Mouse (Mus musculus): ENCODE measurements around the gene Gm20425. TPM values are rescaled to one million over a fixed set of nuclear protein-coding genes. Genes with fewer than 3 reads are reported as not detected.
"Not testable (repeated sequence)": the region's sequence is repeated elsewhere in the genome, so short reads cannot be mapped to it uniquely, and the experiment has no call there.

Gene Gm20425
- total RNA-seq, 2 experiments from 2014 or later, result 10.8 to 11.3 TPM

DNA sequence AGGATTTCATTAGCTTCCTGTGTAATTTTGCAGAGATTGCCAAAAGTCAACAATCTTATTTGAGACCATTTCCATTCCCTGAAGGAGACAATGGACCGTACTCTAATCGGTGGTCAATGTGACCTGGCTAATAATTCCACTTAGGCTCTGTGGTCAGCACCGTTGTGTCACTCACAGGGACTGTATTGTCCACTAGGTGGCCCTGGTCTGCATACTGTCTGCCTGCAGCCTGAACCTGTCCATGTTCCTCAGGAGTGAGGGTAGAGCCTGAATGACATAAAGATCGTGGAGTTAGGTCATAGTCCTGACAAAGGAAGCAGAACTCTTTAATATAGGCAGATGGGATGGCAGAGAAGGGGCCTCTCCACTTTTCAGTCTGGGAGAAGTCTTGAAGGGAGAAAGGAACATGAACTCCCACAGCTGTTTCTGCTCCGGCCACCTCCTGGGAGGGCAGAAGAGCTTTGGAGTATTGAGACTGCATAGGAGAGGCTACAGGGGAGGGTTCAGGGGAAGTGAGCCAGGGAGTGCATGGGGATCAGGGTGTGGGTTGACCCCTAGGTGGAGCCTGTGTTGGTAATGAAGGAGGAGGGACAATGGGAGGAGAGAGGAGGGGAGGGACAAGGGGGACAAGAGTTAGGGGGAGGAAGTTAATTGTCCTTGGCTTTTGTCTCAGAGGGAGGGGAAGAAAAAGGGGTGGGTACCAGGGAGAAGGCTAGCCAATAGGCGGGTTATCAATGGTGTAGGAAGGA lies 55.2 kb downstream of the Gm20425 start:
- TF ChIP-seq CTCF (conservative IDR thresholded peaks at IDR 0.05), result peak; percentile 74
- H3K4me3 ChIP-seq, result no peak overlapping the region
- DNase-seq (ENCODE audit: low spot score in 2 of 2), result no peak
- H3K27ac ChIP-seq, result no peak overlapping the region

GRCm38 (mm10) chr9:103168771-103169170 lies 61.3 kb downstream of the Gm20425 start:
- H3K4me3 ChIP-seq, result no peak overlapping the region
- TF ChIP-seq CTCF (conservative IDR thresholded peaks at IDR 0.05), result no peak
- no peak for DNase-seq (ENCODE audit: low spot score in 2 of 2)
- no peak overlapping the region for H3K27ac ChIP-seq

GRCm38 (mm10) chr9:103168046-103168445 lies 62.1 kb downstream of the Gm20425 start:
- TF ChIP-seq CTCF (conservative IDR thresholded peaks at IDR 0.05), result peak; percentile 15; the same call in 1 of the 2 replicates
- no peak for DNase-seq (ENCODE audit: low spot score in 2 of 2)
- H3K27ac ChIP-seq, result peak overlapping the region; percentile 39; the same call in 1 of the 2 replicates
- H3K4me3 ChIP-seq, result no peak overlapping the region

DNA sequence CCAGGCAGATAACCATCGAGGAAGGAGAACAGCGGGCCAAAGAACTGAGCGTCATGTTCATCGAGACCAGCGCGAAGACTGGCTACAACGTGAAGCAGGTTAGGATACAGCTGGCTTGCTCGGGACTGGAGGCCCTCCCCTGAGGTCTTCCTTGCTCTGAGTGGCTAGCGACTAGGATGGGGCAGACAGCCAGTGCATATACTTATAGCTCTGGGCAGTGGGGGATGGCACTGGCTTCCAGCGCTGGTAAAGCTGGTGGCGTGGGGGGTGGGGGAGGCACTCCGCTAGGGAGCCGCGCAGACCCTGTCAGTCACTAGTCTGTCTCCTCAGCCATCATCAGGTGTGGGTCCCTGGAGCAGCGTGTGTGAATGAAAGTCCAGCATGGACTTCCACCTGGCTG lies 66.3 kb downstream of the Gm20425 start:
- no peak overlapping the region for H3K27ac ChIP-seq
- TF ChIP-seq CTCF (conservative IDR thresholded peaks at IDR 0.05), result no peak
- DNase-seq (ENCODE audit: low spot score in 2 of 2), result no peak
- H3K4me3 ChIP-seq, result no peak overlapping the region

- not testable (repeated sequence) for DNase-seq (ENCODE audit: low spot score in 2 of 2); H3K4me3 ChIP-seq; H3K27ac ChIP-seq
Measured at GRCm38 (mm10) chr9:103155158-103155557, 74.9 kb downstream of the Gm20425 start.

DNA sequence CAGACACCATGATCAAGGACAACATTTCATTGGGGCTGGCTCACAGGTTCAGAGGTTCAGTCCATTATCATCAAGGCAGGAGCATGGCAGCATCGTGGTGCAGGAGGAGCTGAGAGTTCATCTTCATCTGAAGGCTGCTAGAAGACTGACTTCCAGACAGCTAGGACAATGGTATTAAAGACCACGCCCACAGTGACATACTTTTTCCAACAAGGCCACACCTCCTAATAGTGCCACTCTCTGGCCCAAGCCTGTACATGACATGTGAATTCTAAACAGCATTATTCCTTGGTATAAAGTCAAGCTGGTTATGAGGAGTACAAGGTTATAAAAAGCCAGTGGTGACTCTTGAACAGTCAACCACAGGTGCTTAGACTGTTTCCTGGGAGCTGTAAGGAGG lies 75.5 kb downstream of the Gm20425 start:
- Histone ChIP-seq H3K27ac (no peak overlapping the region), H3K4me3 (no peak overlapping the region)
- DNase-seq (ENCODE audit: low spot score in 2 of 2), result no peak
- no peak for TF ChIP-seq CTCF (conservative IDR thresholded peaks at IDR 0.05)

- Histone ChIP-seq H3K4me3 (no peak overlapping the region), H3K27ac (0 out of 2 replicates have a peak overlapping the region, but pooled peaks have one; percentile 36)
- no peak for TF ChIP-seq CTCF (conservative IDR thresholded peaks at IDR 0.05)
- DNase-seq (ENCODE audit: low spot score in 2 of 2), result no peak
Measured at GRCm38 (mm10) chr9:103153286-103153685, 76.8 kb downstream of the Gm20425 start.

GRCm38 (mm10) chr9:103149074-103149799 lies 80.9 kb downstream of the Gm20425 start:
- Histone ChIP-seq H3K27ac (no peak overlapping the region), H3K4me3 (no peak overlapping the region)
- DNase-seq (ENCODE audit: low spot score in 2 of 2), result no peak
- no peak for TF ChIP-seq CTCF (conservative IDR thresholded peaks at IDR 0.05)

DNA sequence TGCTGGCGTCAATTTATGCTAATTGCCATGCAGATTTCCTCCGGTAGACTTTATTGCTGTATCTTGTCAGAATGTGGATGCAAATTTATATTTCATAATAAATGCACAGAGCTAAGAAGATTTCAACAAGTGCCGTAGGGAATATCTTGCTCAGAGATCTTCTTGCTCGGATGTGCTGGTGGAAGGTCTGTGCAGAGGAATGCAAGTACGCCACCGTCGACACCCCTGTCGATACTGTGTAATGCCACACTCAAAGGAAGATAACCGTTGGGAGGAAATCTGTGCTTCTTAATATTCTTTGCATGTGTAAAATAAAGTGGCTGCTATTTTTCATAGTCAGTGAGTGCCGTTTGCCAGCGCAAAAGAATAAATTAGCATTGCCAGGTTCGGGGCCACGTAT lies 83.0 kb downstream of the Gm20425 start:
- DNase-seq (ENCODE audit: low spot score in 2 of 2), result no peak
- TF ChIP-seq CTCF (conservative IDR thresholded peaks at IDR 0.05), result no peak
- no peak overlapping the region for H3K4me3 ChIP-seq
- peak overlapping the region; percentile 59; the same call in 1 of the 2 replicates for H3K27ac ChIP-seq

DNA sequence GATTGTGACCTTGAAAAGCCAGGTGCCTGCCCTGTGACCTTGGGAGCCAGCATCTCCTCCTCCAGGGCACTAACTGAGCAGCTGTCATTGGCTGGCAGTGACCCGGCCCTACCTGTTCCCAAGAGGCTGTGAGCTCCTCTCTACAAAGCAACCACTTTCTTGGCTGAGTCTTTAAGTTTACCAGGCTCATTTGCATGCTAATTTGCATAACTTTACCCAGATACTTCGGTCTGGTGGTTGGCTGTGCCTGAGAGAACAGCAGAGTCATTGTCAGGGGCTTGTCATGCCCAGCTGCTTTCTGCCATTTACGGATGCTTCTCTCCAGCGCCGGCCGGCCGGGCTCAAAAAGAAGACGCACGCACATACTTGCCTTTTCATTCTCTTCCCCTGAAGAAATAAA lies 83.4 kb downstream of the Gm20425 start:
- TF ChIP-seq CTCF (conservative IDR thresholded peaks at IDR 0.05), result no peak
- Histone ChIP-seq H3K4me3 (no peak overlapping the region), H3K27ac (peak overlapping the region; percentile 59)
- DNase-seq (ENCODE audit: low spot score in 2 of 2), result peak; percentile 32 to 63

DNA sequence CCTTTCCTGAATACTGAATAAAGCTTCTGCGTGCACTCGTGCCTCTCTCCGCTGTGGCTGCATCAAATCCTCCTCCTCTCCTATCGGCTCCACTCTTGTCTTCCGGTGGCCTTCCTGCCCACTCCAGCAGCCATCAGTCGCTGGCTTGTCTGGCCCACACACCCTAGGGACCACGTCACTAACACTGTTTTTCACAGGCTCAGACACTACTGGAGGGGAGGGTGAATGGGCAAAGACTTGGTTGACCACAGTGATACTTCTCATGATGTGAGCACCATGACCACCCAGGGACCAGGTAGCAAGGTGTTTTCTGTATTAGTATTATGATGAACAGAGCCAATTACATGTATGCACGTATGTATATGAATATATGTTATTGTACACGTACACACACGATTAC lies 83.8 kb downstream of the Gm20425 start:
- Histone ChIP-seq H3K4me3 (no peak overlapping the region), H3K27ac (peak overlapping the region; percentile 59)
- no peak for TF ChIP-seq CTCF (conservative IDR thresholded peaks at IDR 0.05)
- no peak for DNase-seq (ENCODE audit: low spot score in 2 of 2)

DNA sequence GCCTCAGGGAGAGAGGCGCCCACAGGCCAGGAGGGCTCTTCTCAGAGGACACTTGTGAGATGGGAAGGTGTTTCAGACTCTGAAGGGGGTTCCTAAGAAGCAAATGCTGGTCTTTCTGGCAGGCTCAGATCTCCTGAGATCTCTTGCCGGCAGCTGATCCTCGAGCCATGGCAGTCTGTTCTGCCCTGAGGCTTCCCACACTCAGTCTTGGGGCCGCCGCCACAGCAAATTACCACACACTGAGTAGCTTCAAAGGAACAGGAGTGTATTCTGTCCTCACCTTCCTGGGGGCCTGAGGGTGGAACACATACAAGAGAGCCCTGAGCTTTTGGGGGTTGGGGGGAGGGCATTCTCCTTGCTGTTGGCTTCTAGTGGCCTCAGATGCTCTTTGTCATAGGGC lies 84.8 kb downstream of the Gm20425 start:
- Histone ChIP-seq H3K4me3 (no peak overlapping the region), H3K27ac (no peak overlapping the region)
- TF ChIP-seq CTCF (conservative IDR thresholded peaks at IDR 0.05), result no peak
- no peak for DNase-seq (ENCODE audit: low spot score in 2 of 2)

DNA sequence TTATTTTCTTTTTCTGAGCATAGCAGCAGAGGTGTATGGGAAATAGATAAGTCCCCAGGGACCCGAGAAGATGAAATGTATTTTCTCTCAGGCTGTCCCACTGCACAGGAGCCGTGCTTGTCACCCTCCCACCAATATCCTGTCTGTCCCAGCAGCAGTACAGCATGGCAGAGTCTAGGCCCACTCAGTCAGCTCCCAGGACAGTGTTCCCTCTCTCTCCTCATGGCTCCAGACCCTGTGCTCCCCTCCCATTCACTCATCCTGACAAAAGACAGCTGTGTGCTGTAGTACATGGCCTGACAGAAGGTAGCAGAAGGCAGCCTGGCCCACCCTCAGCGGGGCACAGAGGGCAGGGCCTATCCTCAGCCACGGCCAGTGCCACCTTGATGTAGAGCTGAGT lies 86.2 kb downstream of the Gm20425 start:
- Histone ChIP-seq H3K4me3 (no peak overlapping the region), H3K27ac (no peak overlapping the region)
- no peak for DNase-seq (ENCODE audit: low spot score in 2 of 2)
- TF ChIP-seq CTCF (conservative IDR thresholded peaks at IDR 0.05), result no peak

- DNase-seq (ENCODE audit: low spot score in 2 of 2), result no peak
- Histone ChIP-seq H3K27ac (no peak overlapping the region), H3K4me3 (no peak overlapping the region)
- TF ChIP-seq CTCF (conservative IDR thresholded peaks at IDR 0.05), result no peak
Measured at GRCm38 (mm10) chr9:103141266-103141665, 88.8 kb downstream of the Gm20425 start.

All from layer of hippocampus, adult 2 months (tissue).